Mouse (Mus musculus) CH12.LX (cell line): ENCODE data around the gene Tmco5.
"Not testable (repeated sequence)": the region's sequence is repeated elsewhere in the genome, so short reads cannot be mapped to it uniquely, and the experiment has no call there.

Experiments
- CTCF ChIP-seq, 2 experiments: IDR thresholded peaks in 1 of 2; conservative IDR thresholded peaks in 1 of 2; 2 replicates each; pipeline ENCODE4 v1.5.1; 2011 to 2012; ENCODE audit warnings: low read depth in 2 of 2, low read length in 2 of 2, improper control_type of control experiment in 1 of 2, inconsistent platforms in 1 of 2, mild to moderate bottlenecking in 1 of 2, moderate library complexity in 1 of 2
- EP300 ChIP-seq: IDR thresholded peaks from 2 replicates; pipeline ENCODE4 v1.6.1; 2011; ENCODE audit warnings: low read length, improper control_type of control experiment
- NELFE ChIP-seq: IDR thresholded peaks from 2 replicates; pipeline ENCODE4 v1.6.1; 2011; ENCODE audit warnings: low read depth, low read length, improper control_type of control experiment
- SIN3A ChIP-seq: IDR thresholded peaks from 2 replicates; pipeline ENCODE4 v1.6.1; 2012; ENCODE audit warnings: low read length, improper control_type of control experiment, inconsistent platforms
- ZC3H11A ChIP-seq: IDR thresholded peaks from 2 replicates; pipeline ENCODE4 v1.6.1; 2012; ENCODE audit warnings: low read depth, mild to moderate bottlenecking, inconsistent platforms, low read length, improper control_type of control experiment

DNA sequence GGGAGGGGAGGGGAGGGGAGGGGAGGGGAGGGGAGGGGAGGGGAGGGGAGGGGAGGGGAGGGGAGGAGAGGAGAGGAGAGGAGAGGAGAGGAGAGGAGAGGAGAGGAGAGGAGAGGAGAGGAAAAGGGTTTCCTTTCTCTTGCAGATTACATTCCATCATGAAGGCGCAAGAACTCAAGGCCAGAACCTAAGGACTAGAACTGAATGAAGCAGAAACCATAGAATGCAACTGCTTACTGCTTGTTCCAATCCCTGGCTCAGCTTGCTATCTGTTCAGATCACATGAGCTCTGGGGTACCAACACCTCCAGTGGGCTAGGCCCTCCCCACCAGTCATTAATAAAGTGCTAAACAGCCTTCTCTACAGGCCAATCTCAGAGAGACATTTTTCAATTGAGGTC lies 55.7 kb downstream of the Tmco5 start:
- not testable (repeated sequence) for TF ChIP-seq NELFE; CTCF (conservative IDR thresholded peaks at IDR 0.05 in 1 of 2, IDR thresholded peaks at IDR 0.05 in 1 of 2; ENCODE audit: low read depth in 2 of 2, low read length in 2 of 2); ZC3H11A; EP300; SIN3A
